Mouse (Mus musculus) embryonic facial prominence, embryonic 11.5 days (tissue): ENCODE measurements around the gene Hsd3b7. TPM values are rescaled to one million over a fixed set of nuclear protein-coding genes. Genes with fewer than 3 reads are reported as not detected.

Experiments used
- ATAC-seq: fragments of 200-750 bp; cut with Nextera tagmentation; replicated peaks from 2 replicates; pipeline ENCODE4 v1.8.0; 2017; ENCODE audit warnings: low read depth; ENCODE audit not compliant: insufficient number of reproducible peaks, low FRiP score, low TSS enrichment
- DNase-seq: peaks from one replicate; pipeline ENCODE4 v3.0.0-alpha.2; 2015; ENCODE audit warnings: low spot score
- H3K27ac ChIP-seq: fragments of 300-500 bp; sonication (generic); replicated peaks from 2 replicates; pipeline ENCODE4 v1.5.1; 2014; ENCODE audit warnings: mild to moderate bottlenecking, low read depth, low read length, control low read depth
- H3K27me3 ChIP-seq: fragments of 300-500 bp; sonication (generic); 2 replicates; pipeline ENCODE4 v1.6.1; 2014; ENCODE audit warnings: mild to moderate bottlenecking, low read length, moderate library complexity, mixed read lengths; ENCODE audit not compliant: control insufficient read depth, insufficient read depth
- H3K36me3 ChIP-seq: fragments of 300-500 bp; sonication (generic); replicated peaks from 2 replicates; pipeline ENCODE4 v1.6.1; 2014; ENCODE audit warnings: low read depth, mild to moderate bottlenecking, low read length, moderate library complexity, mixed read lengths; ENCODE audit not compliant: control insufficient read depth, insufficient read depth
- H3K4me1 ChIP-seq: fragments of 300-500 bp; sonication (generic); 2 replicates; pipeline ENCODE4 v1.6.1; 2014; ENCODE audit warnings: low read length, mixed read lengths; ENCODE audit not compliant: control insufficient read depth, insufficient read depth
- H3K4me2 ChIP-seq: fragments of 300-500 bp; sonication (generic); 2 replicates; pipeline ENCODE4 v1.6.1; 2014; ENCODE audit warnings: low read depth, mild to moderate bottlenecking, control low read depth, low read length, moderate library complexity
- H3K4me3 ChIP-seq: fragments of 300-500 bp; sonication (generic); 2 replicates; pipeline ENCODE4 v1.5.1; 2014; ENCODE audit warnings: low read depth, low read length, control low read depth
- H3K9ac ChIP-seq: fragments of 300-500 bp; sonication (generic); replicated peaks from 2 replicates; pipeline ENCODE4 v1.6.1; 2014; ENCODE audit warnings: mild to moderate bottlenecking, control low read depth, low read length
- H3K9me3 ChIP-seq: fragments of 300-500 bp; sonication (generic); replicated peaks from 2 replicates; pipeline ENCODE4 v1.6.1; 2016; ENCODE audit warnings: mild to moderate bottlenecking, low read length, inconsistent platforms, mixed read lengths; ENCODE audit not compliant: control insufficient read depth
- WGBS: fragments of 180-500 bp; shearing (Covaris S2); extraction: QIAGEN DNeasy Blood & Tissue Kit; methylation state at CpG from one replicate; pipeline ENCODE4 v1.1.7; 2014; 5-methylcytosine and 5-hydroxymethylcytosine counted together
- polyA plus RNA-seq: library from polyadenylated mRNA; unstranded; fragments of >200 nt; fragmentation: Nextera tagmentation; extraction: Ambion mirVana; gene quantifications from 2 replicates; pipeline ENCODE4 v1.2.1, GENCODE M21; 2014

Hsd3b7 gene
- polyA plus RNA-seq, 1 experiment from 2014 or later, result 8.2 TPM

DNA sequence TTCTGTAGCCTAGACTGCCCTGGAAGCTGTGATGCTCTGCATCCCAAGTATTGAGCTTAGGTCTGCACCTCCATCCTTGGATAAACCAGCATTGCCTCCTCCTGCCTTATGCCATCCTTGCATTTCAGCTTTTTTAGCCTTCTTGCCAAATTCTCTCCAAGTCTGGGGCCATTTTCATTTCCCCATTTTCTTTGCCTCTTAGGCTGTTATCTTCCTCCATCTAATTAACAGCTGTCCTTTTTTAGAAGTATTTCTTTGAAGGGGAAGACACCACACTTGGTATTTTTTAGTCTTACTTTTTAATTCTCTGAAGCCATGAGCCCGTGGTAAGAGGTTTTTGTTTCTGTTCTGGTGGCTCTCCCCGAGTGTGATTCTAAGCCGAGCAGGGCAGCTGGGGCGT, 36.8 kb upstream of the Hsd3b7 start:
- DNase-seq, result no peak
- Histone ChIP-seq H3K4me2 (no peak overlapping the region), H3K9ac (no peak overlapping the region), H3K36me3 (peaks cover 10% of the 10 kb centered on the region), H3K9me3 (no peaks in the 10 kb centered on the region), H3K4me1 (no peaks in the 10 kb centered on the region; the same call in 1 of the 2 replicates), H3K27me3 (no peaks in the 10 kb centered on the region), H3K27ac (no peak overlapping the region), H3K4me3 (no peak overlapping the region)
- WGBS, result 89% methylated on average over 4 of the region's 4 CpGs
- ATAC-seq, result no peak

DNA sequence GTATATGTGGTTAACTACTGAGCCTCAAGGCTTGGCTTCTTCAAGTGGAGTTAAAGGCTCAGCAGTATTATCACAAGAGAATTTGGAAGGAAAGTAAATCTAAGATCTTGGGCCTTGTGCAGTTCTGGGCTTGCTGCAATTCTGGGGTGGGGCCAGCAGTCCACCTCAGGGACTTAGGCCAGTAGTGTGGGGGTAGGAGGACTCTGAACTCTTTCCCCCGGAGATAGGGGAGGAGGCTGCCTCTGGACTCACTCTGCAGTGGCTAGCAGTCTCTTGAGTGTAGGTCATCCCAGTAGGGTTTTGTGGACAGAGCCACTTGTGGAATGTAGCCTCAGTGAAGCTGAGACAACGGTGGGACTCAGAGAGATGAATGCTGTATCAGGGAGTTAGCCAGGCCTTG, 34.6 kb upstream of the Hsd3b7 start:
- H3K4me2 ChIP-seq, result no peak overlapping the region
- H3K4me3 ChIP-seq, result no peak overlapping the region
- no peak overlapping the region for H3K9ac ChIP-seq
- H3K27me3 ChIP-seq, result no peaks in the 10 kb centered on the region
- DNase-seq (no peak), ATAC-seq (no peak)
- H3K9me3 ChIP-seq, result no peaks in the 10 kb centered on the region
- H3K27ac ChIP-seq, result no peak overlapping the region
- 91% methylated on average over 2 of the region's 2 CpGs for whole genome bisulfite sequencing
- H3K36me3 ChIP-seq, result peaks cover 10% of the 10 kb centered on the region
- H3K4me1 ChIP-seq, result peaks cover 2% of the 10 kb centered on the region; the same call in 1 of the 2 replicates

DNA sequence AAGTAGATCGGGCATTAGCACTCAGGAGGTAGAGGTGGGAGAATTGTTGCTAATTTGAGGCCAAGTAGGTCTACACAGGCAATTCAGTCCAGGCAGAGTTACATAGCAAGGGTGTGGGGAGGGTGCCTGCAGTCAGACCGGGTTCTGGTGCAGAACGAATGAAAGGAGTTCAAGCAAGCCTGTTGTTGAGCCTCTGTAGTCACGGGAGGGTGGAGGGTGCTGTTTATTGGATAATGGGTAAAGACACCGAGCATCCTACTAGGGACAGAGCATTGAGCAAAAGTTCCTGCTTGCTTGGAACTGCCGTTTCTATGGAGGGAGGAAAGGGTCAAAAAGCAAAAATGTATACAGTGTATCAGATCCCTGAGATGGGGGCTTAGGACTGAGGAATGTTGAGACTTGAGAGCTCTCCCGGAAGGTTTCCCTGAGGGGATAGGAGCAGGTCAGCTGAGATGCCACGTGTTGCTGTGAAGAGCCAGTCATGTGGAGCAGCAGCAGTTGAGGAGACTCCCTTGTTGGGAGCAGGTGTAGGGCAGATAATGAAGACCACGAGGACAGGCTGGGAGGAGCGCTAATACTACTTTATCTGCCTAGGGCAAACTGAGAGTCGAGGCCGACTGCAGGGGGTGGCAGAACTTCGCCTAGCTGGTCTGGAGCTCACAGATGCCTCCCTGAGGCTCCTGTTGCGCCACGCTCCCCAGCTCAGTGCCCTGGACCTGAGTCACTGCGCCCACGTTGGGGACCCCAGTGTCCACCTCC, 33.4 kb upstream of the Hsd3b7 start:
- Histone ChIP-seq H3K4me1 (peaks cover 2% of the 10 kb centered on the region; the same call in 1 of the 2 replicates), H3K4me3 (no peak overlapping the region), H3K27ac (no peak overlapping the region), H3K27me3 (no peaks in the 10 kb centered on the region), H3K9me3 (no peaks in the 10 kb centered on the region), H3K9ac (no peak overlapping the region), H3K36me3 (peaks cover 10% of the 10 kb centered on the region), H3K4me2 (no peak overlapping the region)
- ATAC-seq, result no peak
- WGBS, result 81% methylated on average over 17 of the region's 17 CpGs
- no peak for DNase-seq

DNA sequence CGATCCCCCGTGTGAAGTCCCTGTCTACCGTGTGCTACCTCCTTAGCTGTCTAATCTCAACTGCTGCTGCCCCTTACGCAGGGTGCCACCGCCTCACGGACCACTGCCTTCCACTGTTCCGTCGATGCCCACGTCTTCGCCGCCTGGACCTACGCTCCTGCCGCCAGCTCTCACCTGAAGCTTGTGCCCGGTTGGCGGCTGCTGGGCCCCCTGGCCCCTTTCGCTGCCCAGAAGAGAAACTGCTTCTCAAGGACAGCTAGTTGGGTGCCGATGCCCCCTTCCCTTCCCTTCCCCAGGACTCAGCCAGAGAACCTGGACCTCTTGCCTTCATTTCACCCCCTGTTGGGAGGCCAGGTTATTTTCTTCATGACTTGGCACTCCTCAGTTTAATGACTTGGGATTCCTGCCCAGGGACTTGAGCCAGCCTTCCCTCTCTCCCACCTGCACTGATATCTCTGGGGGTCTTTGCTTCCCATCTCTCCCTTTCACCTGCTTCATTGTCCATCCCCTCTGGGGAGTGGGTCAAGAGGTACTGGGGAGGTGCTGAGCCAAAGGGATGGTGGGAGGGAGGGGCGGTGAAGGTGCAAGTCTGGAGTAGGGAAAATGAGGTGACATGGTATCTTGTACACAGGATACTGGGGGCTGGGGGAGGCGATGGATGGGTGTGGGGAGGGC, 32.6 kb upstream of the Hsd3b7 start:
- H3K27ac ChIP-seq, result no peak overlapping the region
- ATAC-seq (no peak), DNase-seq (no peak)
- peaks cover 2% of the 10 kb centered on the region; the same call in 1 of the 2 replicates for H3K4me1 ChIP-seq
- peaks cover 10% of the 10 kb centered on the region for H3K36me3 ChIP-seq
- no peak overlapping the region for H3K9ac ChIP-seq
- 93% methylated on average over 19 of the region's 19 CpGs for WGBS
- H3K9me3 ChIP-seq, result no peaks in the 10 kb centered on the region
- no peak overlapping the region for H3K4me2 ChIP-seq
- H3K27me3 ChIP-seq, result no peaks in the 10 kb centered on the region
- no peak overlapping the region for H3K4me3 ChIP-seq

DNA sequence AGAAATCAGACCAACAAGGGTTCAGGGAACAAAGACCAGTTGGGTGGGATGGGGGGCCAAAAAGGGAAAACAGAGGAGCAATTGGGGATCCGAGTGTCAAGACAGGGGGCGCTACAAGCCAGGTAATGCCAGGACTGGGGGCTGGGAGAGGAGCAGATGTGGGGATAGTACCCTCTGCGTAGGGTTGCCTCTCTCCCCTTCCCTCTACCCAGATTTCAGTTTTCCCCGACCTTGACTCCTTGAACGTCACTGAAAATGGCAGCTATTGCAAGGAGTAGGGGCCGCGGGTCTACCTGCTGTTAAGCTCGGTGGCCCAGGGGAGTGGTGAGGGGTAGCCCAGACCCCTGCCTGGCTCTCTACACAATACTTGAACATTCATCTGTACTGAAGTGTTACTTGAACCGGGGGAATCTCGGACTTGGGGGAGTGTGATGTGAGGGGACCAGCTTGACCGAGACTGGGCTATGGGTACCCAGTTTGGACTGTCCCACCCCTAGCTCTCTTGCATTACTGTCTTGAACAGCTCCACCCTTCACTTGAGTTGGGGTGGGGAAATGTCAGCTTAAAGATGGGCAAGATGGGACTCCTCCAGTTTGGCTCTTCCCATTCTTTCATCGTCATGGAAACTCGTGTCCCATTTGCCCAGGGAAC, 31.9 kb upstream of the Hsd3b7 start:
- H3K4me1 ChIP-seq, result peaks cover 2% of the 10 kb centered on the region; the same call in 1 of the 2 replicates
- ATAC-seq, result peak; percentile 60
- 47% methylated on average over 12 of the region's 13 CpGs for WGBS
- 0 out of 2 replicates have a peak overlapping the region, but pooled peaks have one; percentile 2 for H3K27ac ChIP-seq
- no peaks in the 10 kb centered on the region for H3K9me3 ChIP-seq
- no peak overlapping the region for H3K9ac ChIP-seq
- H3K4me2 ChIP-seq, result no peak overlapping the region
- no peak overlapping the region; the same call in 1 of the 2 replicates for H3K4me3 ChIP-seq
- peaks cover 7% of the 10 kb centered on the region for H3K36me3 ChIP-seq
- DNase-seq, result no peak
- no peaks in the 10 kb centered on the region for H3K27me3 ChIP-seq

DNA sequence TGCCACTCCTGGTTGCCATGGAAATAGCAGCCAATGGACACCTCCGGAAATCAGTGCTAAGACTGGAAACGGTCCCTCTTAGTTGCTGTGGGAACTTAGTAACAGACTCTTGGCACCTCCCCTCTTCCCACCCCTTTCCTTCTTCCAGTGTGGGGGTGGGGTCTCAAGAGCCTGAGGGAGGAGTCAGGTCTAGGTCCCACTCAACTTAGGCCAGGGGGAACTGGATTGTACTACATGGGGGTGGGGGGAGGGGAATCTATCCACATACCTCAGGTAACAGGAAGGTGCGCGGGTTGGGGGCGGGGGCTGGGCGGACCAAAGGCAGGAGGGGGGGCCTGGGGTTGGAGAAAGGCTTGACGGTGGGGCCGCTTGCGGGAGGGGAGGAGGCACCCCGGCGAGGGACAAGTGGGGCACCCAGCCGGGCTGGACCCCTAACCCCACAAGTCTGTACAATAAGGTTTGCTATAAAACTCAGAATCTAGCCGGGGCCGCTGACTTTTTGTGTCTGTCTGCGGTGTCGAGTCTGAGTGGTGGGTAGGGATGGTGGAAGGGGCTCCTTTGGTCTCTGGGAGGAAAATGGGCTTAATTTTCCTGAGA, 31.3 kb upstream of the Hsd3b7 start:
- Histone ChIP-seq H3K4me3 (peak overlapping the region; percentile 47), H3K4me1 (peaks cover 2% of the 10 kb centered on the region; the same call in 1 of the 2 replicates), H3K27me3 (no peaks in the 10 kb centered on the region), H3K9ac (peak overlapping the region; percentile 72), H3K4me2 (peak overlapping the region; percentile 81), H3K9me3 (no peaks in the 10 kb centered on the region), H3K36me3 (peaks cover 7% of the 10 kb centered on the region), H3K27ac (peak overlapping the region; percentile 87)
- WGBS, result 1% methylated on average over 16 of the region's 16 CpGs
- ATAC-seq (peak; percentile 84), DNase-seq (peak; percentile 96)

DNA sequence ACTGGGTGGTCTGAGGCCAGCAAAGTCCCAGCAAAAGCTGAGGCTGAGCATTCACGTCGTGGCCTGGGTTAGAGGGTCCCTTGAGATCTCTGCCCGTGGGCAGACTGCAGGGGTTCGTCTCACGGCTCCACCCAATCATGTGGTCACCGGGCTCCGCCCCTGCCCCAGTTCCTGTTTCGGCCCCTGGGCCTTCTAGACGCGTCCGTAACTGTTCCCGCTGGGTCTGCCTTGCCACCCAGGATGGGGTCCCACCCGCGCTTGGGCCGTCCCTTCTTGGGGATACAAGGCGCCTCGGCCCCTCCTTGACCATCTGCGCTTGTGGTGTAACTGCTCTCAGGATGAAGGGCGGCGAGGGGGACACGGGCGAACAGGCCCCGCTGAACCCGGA, 30.8 kb upstream of the Hsd3b7 start, which contains the start of gene Orai3:
Gene Orai3 (plus strand): TSS at position 165 of the 388 bp plus-strand sequence.
- peak within 1 kb of the TSS; percentile 81 for H3K4me2 ChIP-seq
- ATAC-seq, result peak; percentile 61
- peaks cover 7% of the 10 kb centered on the region for H3K36me3 ChIP-seq
- no peaks in the 10 kb centered on the region for H3K27me3 ChIP-seq
- peak within 1 kb of the TSS; percentile 47 for H3K4me3 ChIP-seq
- peak within 1 kb of the TSS; percentile 72 for H3K9ac ChIP-seq
- H3K4me1 ChIP-seq, result peaks cover 2% of the 10 kb centered on the region; the same call in 1 of the 2 replicates
- peak within 1 kb of the TSS; percentile 87 for H3K27ac ChIP-seq
- no peaks in the 10 kb centered on the region for H3K9me3 ChIP-seq
- peak; percentile 87 for DNase-seq
- WGBS, result under 1% methylated on average over 24 of the region's 24 CpGs
